Mouse (Mus musculus) limb, embryonic 10.5 days (tissue): ENCODE measurements around the gene Fto. TPM values are rescaled to one million over a fixed set of nuclear protein-coding genes. Genes with fewer than 3 reads are reported as not detected.

Source experiments
- DNase-seq: peaks from one replicate; pipeline ENCODE4 v3.0.0-alpha.2; 2017; ENCODE audit warnings: low spot score
- H3K27ac ChIP-seq: fragments of 300-500 bp; sonication (generic); 2 replicates; pipeline ENCODE4 v1.5.1; 2016; ENCODE audit warnings: mild to moderate bottlenecking
- H3K27me3 ChIP-seq: fragments of 300-500 bp; sonication (generic); 2 replicates; pipeline ENCODE4 v1.6.1; 2016; ENCODE audit warnings: low read depth, mild to moderate bottlenecking; ENCODE audit not compliant: poor library complexity, severe bottlenecking
- H3K36me3 ChIP-seq: fragments of 300-500 bp; sonication (generic); 2 replicates; pipeline ENCODE4 v1.6.1; 2016; ENCODE audit warnings: mild to moderate bottlenecking, moderate library complexity
- H3K4me1 ChIP-seq: fragments of 300-500 bp; sonication (generic); 2 replicates; pipeline ENCODE4 v1.6.1; 2016
- H3K4me3 ChIP-seq: fragments of 300-500 bp; sonication (generic); 2 replicates; pipeline ENCODE4 v1.5.1; 2016; ENCODE audit warnings: mild to moderate bottlenecking, moderate library complexity
- H3K9me3 ChIP-seq: fragments of 300-500 bp; sonication (generic); replicated peaks from 2 replicates; pipeline ENCODE4 v1.6.1; 2016; ENCODE audit warnings: mild to moderate bottlenecking
- WGBS: fragments of 180-500 bp; shearing (Covaris S2); methylation state at CpG from one replicate; pipeline ENCODE4 v1.1.7; 2016; 5-methylcytosine and 5-hydroxymethylcytosine counted together
- polyA plus RNA-seq: library from polyadenylated mRNA; unstranded; fragments of >200 nt; fragmentation: Nextera tagmentation; extraction: Ambion mirVana; gene quantifications from 2 replicates; pipeline ENCODE4 v1.2.1, GENCODE M21; 2016

Fto gene
- polyA plus RNA-seq, 1 experiment from 2014 or later: 100 TPM

GRCm38 (mm10) chr8:91505997-91506672 is 192.8 kb downstream of the Fto start:
- Histone ChIP-seq H3K27me3 (peaks cover 43% of the 10 kb centered on the region), H3K4me1 (peaks cover 43% of the 10 kb centered on the region), H3K27ac (no peak overlapping the region), H3K9me3 (no peaks in the 10 kb centered on the region), H3K4me3 (no peak overlapping the region), H3K36me3 (no peaks in the 10 kb centered on the region)
- 88% methylated on average over 4 of the region's 4 CpGs for WGBS
- no peak for DNase-seq

GRCm38 (mm10) chr8:91506682-91507257 is 193.4 kb downstream of the Fto start:
- Histone ChIP-seq H3K27me3 (peaks cover 43% of the 10 kb centered on the region), H3K4me1 (peaks cover 43% of the 10 kb centered on the region), H3K9me3 (no peaks in the 10 kb centered on the region), H3K27ac (no peak overlapping the region), H3K36me3 (no peaks in the 10 kb centered on the region), H3K4me3 (no peak overlapping the region)
- 79% methylated on average over 6 of the region's 6 CpGs for WGBS
- DNase-seq: no peak

- peaks cover 46% of the 10 kb centered on the region for H3K27me3 ChIP-seq
- H3K36me3 ChIP-seq: no peaks in the 10 kb centered on the region
- H3K9me3 ChIP-seq: no peaks in the 10 kb centered on the region
- peaks cover 38% of the 10 kb centered on the region for H3K4me1 ChIP-seq
- no peak overlapping the region for H3K4me3 ChIP-seq
- H3K27ac ChIP-seq: no peak overlapping the region
- 92% methylated on average over 7 of the region's 7 CpGs for WGBS
- DNase-seq: no peak
These were observed 194.4 kb downstream of the Fto start for GRCm38 (mm10) chr8:91507681-91508097.

DNA sequence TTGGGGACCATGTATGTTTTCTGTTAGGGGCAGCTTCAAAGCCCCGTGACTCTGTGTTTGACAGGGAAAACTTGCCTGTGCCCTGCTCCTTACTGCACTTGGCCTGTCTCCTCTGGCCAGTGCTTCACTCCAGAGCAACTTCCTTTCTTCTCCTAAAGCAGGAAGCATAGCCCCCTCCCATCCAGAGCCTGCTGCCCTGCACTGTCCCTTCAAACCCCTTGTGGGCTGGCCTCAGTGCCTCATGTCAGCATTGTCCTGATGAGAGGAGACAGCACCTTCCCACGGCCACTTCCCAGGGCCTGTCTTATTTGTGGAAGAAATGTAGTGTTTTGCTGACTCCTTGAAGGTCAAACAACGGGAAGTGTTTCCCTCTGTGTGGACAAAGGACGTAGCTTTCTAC is 195.0 kb downstream of the Fto start:
- peaks cover 44% of the 10 kb centered on the region for H3K27me3 ChIP-seq
- peaks cover 35% of the 10 kb centered on the region for H3K4me1 ChIP-seq
- H3K27ac ChIP-seq: no peak overlapping the region
- no peaks in the 10 kb centered on the region for H3K36me3 ChIP-seq
- no peak for DNase-seq
- H3K9me3 ChIP-seq: no peaks in the 10 kb centered on the region
- no peak overlapping the region for H3K4me3 ChIP-seq
- WGBS: 77% methylated on average over 4 of the region's 4 CpGs

- WGBS: 78% methylated on average over 8 of the region's 8 CpGs
- H3K9me3 ChIP-seq: no peaks in the 10 kb centered on the region
- no peaks in the 10 kb centered on the region; the same call in 1 of the 2 replicates for H3K36me3 ChIP-seq
- no peak for DNase-seq
- no peak overlapping the region for H3K4me3 ChIP-seq
- H3K27ac ChIP-seq: no peak overlapping the region
- peaks cover 52% of the 10 kb centered on the region for H3K27me3 ChIP-seq
- peaks cover 28% of the 10 kb centered on the region for H3K4me1 ChIP-seq
These were observed 196.0 kb downstream of the Fto start for GRCm38 (mm10) chr8:91509206-91509899.

DNA sequence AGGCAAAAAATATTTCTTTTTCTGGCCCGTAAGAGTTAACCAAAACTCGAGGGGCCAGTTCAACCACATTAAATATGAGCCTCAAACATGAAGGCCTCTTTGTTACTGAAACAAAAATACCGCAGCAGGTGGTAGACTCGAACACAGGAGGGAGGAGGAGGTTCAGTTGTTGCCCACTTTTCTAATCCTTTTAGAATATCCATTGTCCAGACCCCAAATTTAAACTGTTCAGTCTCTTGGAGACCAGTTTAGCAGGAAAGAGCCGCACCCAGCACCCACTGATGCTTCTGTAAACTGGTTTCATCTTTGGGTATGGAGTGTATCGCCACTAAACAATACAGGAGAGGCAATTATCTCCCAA is 196.6 kb downstream of the Fto start:
- Histone ChIP-seq H3K36me3 (no peaks in the 10 kb centered on the region; the same call in 1 of the 2 replicates), H3K27ac (no peak overlapping the region), H3K4me1 (peaks cover 33% of the 10 kb centered on the region), H3K9me3 (no peaks in the 10 kb centered on the region), H3K27me3 (peaks cover 52% of the 10 kb centered on the region), H3K4me3 (no peak overlapping the region)
- 85% methylated on average over 6 of the region's 6 CpGs for WGBS
- no peak for DNase-seq

DNA sequence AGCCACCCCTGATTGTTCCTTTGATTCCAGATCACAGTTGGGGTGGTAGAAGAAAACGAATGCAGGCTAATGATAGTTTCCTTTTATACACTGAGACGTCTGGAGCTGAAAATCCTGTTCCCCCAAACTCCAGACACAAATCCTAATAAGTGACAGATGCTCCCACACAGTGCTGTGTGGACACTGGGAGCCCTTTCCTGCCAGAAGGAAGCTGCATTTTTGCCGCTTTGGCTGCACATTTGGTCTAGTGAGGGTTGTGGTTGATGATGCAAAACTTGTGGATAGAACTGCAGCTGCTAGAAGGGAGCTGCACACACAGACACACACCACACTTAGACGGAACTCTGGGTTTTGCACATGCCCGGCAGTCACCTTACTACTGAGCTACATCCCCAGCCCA is 197.4 kb downstream of the Fto start:
- peaks cover 42% of the 10 kb centered on the region for H3K4me1 ChIP-seq
- DNase-seq: no peak
- H3K27me3 ChIP-seq: peaks cover 58% of the 10 kb centered on the region
- WGBS: 45% methylated on average over 5 of the region's 5 CpGs
- H3K4me3 ChIP-seq: no peak overlapping the region
- no peak overlapping the region for H3K27ac ChIP-seq
- H3K36me3 ChIP-seq: no peaks in the 10 kb centered on the region; the same call in 1 of the 2 replicates
- no peaks in the 10 kb centered on the region for H3K9me3 ChIP-seq

- H3K36me3 ChIP-seq: no peaks in the 10 kb centered on the region; the same call in 1 of the 2 replicates
- 93% methylated on average over 4 of the region's 4 CpGs for WGBS
These were observed 198.6 kb downstream of the Fto start for GRCm38 (mm10) chr8:91511943-91512342.

DNA sequence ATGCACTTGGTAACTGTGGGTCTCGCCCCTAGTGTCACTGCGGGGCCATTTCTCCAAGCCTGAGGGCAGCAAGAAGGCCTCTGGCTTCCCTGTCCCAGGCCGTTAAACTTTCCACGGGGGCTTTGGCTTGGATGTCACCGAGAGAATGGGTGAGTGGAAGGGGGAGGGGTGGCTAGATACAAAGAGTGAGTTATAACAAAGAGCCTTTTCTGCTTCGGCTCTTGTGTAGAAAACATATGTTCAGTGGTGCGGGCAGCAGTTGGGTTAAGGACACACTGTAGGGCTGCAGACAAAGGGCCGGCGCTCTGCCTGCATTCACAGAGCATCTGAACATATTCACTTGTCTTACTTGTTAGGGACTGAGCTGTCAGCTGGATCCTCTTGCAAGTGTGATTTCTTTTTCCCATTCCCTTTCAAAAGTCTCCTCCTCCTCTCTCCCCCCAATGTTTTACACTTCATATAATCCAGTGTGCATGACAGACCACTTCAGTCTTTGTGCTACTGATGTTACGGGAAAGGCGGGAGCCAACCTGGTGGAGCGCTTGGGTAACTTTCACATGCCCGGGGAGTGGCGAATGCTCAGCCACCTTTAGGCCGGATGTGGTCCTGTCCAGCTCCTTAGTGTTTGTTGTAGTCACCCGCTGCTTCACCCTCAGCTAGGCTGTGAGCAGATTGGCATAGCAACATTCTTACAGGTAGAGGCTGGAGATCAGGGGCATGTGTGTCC is 201.6 kb downstream of the Fto start:
- Histone ChIP-seq H3K27me3 (peaks cover 85% of the 10 kb centered on the region), H3K4me3 (no peak overlapping the region), H3K36me3 (no peaks in the 10 kb centered on the region; the same call in 1 of the 2 replicates), H3K4me1 (peaks cover 61% of the 10 kb centered on the region), H3K27ac (no peak overlapping the region), H3K9me3 (no peaks in the 10 kb centered on the region)
- no peak for DNase-seq
- WGBS: 70% methylated on average over 16 of the region's 16 CpGs

More at GRCm38 (mm10) chr8:91511943-91512342, 198.6 kb downstream of the Fto start:
- Histone ChIP-seq H3K9me3 (no peaks in the 10 kb centered on the region), H3K27ac (no peak overlapping the region), H3K4me3 (no peak overlapping the region), H3K4me1 (peaks cover 53% of the 10 kb centered on the region), H3K27me3 (peaks cover 67% of the 10 kb centered on the region)
- no peak for DNase-seq

GRCm38 (mm10) chr8:91516422-91516821 is 203.1 kb downstream of the Fto start:
- 7% methylated on average over 7 of the region's 7 CpGs for WGBS
- DNase-seq: peak; percentile 51
- Histone ChIP-seq H3K27ac (peak overlapping the region; percentile 62; the same call in 1 of the 2 replicates), H3K36me3 (no peaks in the 10 kb centered on the region; the same call in 1 of the 2 replicates), H3K9me3 (no peaks in the 10 kb centered on the region), H3K27me3 (peaks cover 87% of the 10 kb centered on the region), H3K4me3 (no peak overlapping the region; the same call in 1 of the 2 replicates), H3K4me1 (peaks cover 59% of the 10 kb centered on the region)

DNA sequence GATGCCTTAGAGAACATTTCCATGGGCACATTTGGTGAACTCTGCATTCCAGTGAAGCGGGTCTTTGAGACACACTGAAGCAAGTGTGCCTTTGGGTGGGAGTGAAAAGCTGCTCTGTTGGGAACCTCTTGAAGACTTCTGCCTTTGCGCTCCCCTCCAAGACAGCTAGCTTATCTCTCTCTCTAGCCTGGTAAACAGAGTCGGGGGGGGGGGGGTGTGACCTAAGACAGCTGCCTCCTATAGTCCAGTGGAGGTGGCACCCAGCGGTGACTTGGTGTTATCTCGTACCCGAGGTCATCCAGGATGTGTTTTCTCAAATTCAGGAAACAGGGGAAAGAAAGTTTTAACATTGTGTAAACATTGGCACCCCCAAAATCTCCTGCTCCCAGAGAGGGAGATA is 204.8 kb downstream of the Fto start:
- no peak overlapping the region for H3K4me3 ChIP-seq
- peaks cover 2% of the 10 kb centered on the region; the same call in 1 of the 2 replicates for H3K36me3 ChIP-seq
- 33% methylated on average over 6 of the region's 6 CpGs for WGBS
- no peak overlapping the region for H3K27ac ChIP-seq
- H3K27me3 ChIP-seq: peaks cover 94% of the 10 kb centered on the region
- DNase-seq: no peak
- peaks cover 64% of the 10 kb centered on the region for H3K4me1 ChIP-seq
- no peaks in the 10 kb centered on the region for H3K9me3 ChIP-seq

DNA sequence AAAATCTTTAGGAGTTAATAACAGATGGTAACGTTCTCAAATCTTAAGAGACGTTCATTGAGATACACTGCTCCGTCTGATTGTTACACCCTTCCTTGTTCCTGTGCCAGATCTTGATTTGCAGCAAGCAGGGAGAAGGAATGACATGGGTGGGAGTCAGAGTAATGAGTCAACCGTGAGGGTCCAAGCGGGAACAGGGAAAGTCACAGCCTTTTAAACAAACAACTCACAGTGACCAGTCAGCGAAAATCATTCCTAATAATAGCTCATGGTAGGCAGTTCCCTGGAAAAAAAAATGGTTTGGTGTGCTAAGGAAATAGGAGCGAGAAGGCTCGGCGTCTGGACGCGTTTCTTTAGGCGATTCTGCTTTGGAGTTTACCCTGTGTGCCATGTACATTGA is 208.9 kb downstream of the Fto start:
- no peak overlapping the region for H3K4me3 ChIP-seq
- DNase-seq: no peak
- peaks cover 72% of the 10 kb centered on the region for H3K4me1 ChIP-seq

More for the DNA sequence above, 208.9 kb downstream of the Fto start:
- no peak overlapping the region for H3K27ac ChIP-seq
- no peaks in the 10 kb centered on the region for H3K9me3 ChIP-seq
- H3K36me3 ChIP-seq: peaks cover 2% of the 10 kb centered on the region; the same call in 1 of the 2 replicates
- H3K27me3 ChIP-seq: peaks cover 94% of the 10 kb centered on the region
- 85% methylated on average over 12 of the region's 12 CpGs for WGBS
